Mouse (Mus musculus) limb, embryonic 13.5 days (tissue): ENCODE results near the gene Ehd4. TPM values are rescaled to one million over a fixed set of nuclear protein-coding genes. Genes with fewer than 3 reads are reported as not detected.

Experiments
- ATAC-seq: fragments of 200-750 bp; cut with Nextera tagmentation; 2 replicates; pipeline ENCODE4 v1.8.0; 2017; ENCODE audit warnings: low read depth, moderate number of reproducible peaks, moderate TSS enrichment; ENCODE audit not compliant: low FRiP score
- H3K27ac ChIP-seq: fragments of 300-500 bp; sonication (generic); 2 replicates; pipeline ENCODE4 v1.5.1; 2015; ENCODE audit warnings: inconsistent platforms, mild to moderate bottlenecking, moderate library complexity
- H3K27me3 ChIP-seq: fragments of 300-500 bp; sonication (generic); 2 replicates; pipeline ENCODE4 v1.6.1; 2015; ENCODE audit warnings: mild to moderate bottlenecking, inconsistent platforms
- H3K36me3 ChIP-seq: fragments of 300-500 bp; sonication (generic); 2 replicates; pipeline ENCODE4 v1.6.1; 2015; ENCODE audit warnings: inconsistent platforms, mild to moderate bottlenecking, moderate library complexity
- H3K4me1 ChIP-seq: fragments of 300-500 bp; sonication (generic); 2 replicates; pipeline ENCODE4 v1.6.1; 2015; ENCODE audit warnings: inconsistent platforms
- H3K4me2 ChIP-seq: fragments of 300-500 bp; sonication (generic); replicated peaks from 2 replicates; pipeline ENCODE4 v1.6.1; 2015; ENCODE audit warnings: inconsistent platforms, mild to moderate bottlenecking, moderate library complexity
- H3K4me3 ChIP-seq: fragments of 300-500 bp; sonication (generic); 2 replicates; pipeline ENCODE4 v1.5.1; 2015; ENCODE audit warnings: moderate library complexity, mild to moderate bottlenecking, inconsistent platforms
- H3K9ac ChIP-seq: fragments of 300-500 bp; sonication (generic); 2 replicates; pipeline ENCODE4 v1.6.1; 2015; ENCODE audit warnings: mild to moderate bottlenecking, inconsistent platforms
- H3K9me3 ChIP-seq: fragments of 300-500 bp; sonication (generic); 2 replicates; pipeline ENCODE4 v1.6.1; 2016; ENCODE audit warnings: inconsistent platforms
- WGBS: fragments of 180-500 bp; shearing (Covaris S2); methylation state at CpG from one replicate; pipeline ENCODE4 v1.1.7; 2015; 5-methylcytosine and 5-hydroxymethylcytosine counted together
- polyA plus RNA-seq: library from polyadenylated mRNA; unstranded; fragments of >200 nt; fragmentation: Nextera tagmentation; extraction: Ambion mirVana; gene quantifications from 2 replicates; pipeline ENCODE4 v1.2.1, GENCODE M21; 2015

The Ehd4 gene
- polyA plus RNA-seq, 1 experiment from 2014 or later, result 40.4 TPM

- H3K4me1 ChIP-seq, result peaks cover 21% of the 10 kb centered on the region
- H3K9ac ChIP-seq, result no peak overlapping the region
- H3K27me3 ChIP-seq, result no peaks in the 10 kb centered on the region
- no peaks in the 10 kb centered on the region for H3K9me3 ChIP-seq
- peak; percentile 37; the same call in 1 of the 2 replicates for ATAC-seq
- no peak overlapping the region for H3K27ac ChIP-seq
- H3K4me3 ChIP-seq, result no peak overlapping the region
- 39% methylated on average over 6 of the region's 6 CpGs for WGBS
- no peaks in the 10 kb centered on the region for H3K36me3 ChIP-seq
- H3K4me2 ChIP-seq, result no peak overlapping the region
Measured at GRCm38 (mm10) chr2:120102881-120103280, 51.5 kb downstream of the Ehd4 start.

GRCm38 (mm10) chr2:120102450-120102849 is 52.0 kb downstream of the Ehd4 start:
- ATAC-seq, result peak; percentile 24; the same call in 1 of the 2 replicates
- no peak overlapping the region for H3K4me3 ChIP-seq
- WGBS, result 32% methylated on average over 2 of the region's 2 CpGs
- no peaks in the 10 kb centered on the region for H3K36me3 ChIP-seq
- H3K4me2 ChIP-seq, result no peak overlapping the region
- H3K27me3 ChIP-seq, result no peaks in the 10 kb centered on the region
- H3K4me1 ChIP-seq, result peaks cover 23% of the 10 kb centered on the region
- no peak overlapping the region for H3K9ac ChIP-seq
- no peaks in the 10 kb centered on the region for H3K9me3 ChIP-seq
- H3K27ac ChIP-seq, result no peak overlapping the region

GRCm38 (mm10) chr2:120101961-120102360 is 52.4 kb downstream of the Ehd4 start:
- no peaks in the 10 kb centered on the region for H3K9me3 ChIP-seq
- ATAC-seq, result no peak
- WGBS, result 89% methylated on average over 11 of the region's 11 CpGs
- no peak overlapping the region for H3K9ac ChIP-seq
- H3K27ac ChIP-seq, result no peak overlapping the region
- no peak overlapping the region for H3K4me2 ChIP-seq
- no peaks in the 10 kb centered on the region for H3K36me3 ChIP-seq
- no peaks in the 10 kb centered on the region for H3K27me3 ChIP-seq
- H3K4me3 ChIP-seq, result no peak overlapping the region
- peaks cover 23% of the 10 kb centered on the region for H3K4me1 ChIP-seq

- H3K36me3 ChIP-seq, result no peaks in the 10 kb centered on the region
Measured at GRCm38 (mm10) chr2:120099886-120100285, 54.5 kb downstream of the Ehd4 start.

GRCm38 (mm10) chr2:120099263-120099662 is 55.1 kb downstream of the Ehd4 start:
- Histone ChIP-seq H3K27me3 (no peaks in the 10 kb centered on the region), H3K4me1 (peaks cover 23% of the 10 kb centered on the region), H3K4me3 (no peak overlapping the region), H3K27ac (no peak overlapping the region), H3K36me3 (no peaks in the 10 kb centered on the region), H3K4me2 (no peak overlapping the region), H3K9me3 (no peaks in the 10 kb centered on the region), H3K9ac (no peak overlapping the region)
- ATAC-seq, result no peak
- WGBS, result 83% methylated on average over 4 of the region's 4 CpGs

More at GRCm38 (mm10) chr2:120099886-120100285, 54.5 kb downstream of the Ehd4 start:
- Histone ChIP-seq H3K9me3 (no peaks in the 10 kb centered on the region), H3K4me2 (no peak overlapping the region), H3K27me3 (no peaks in the 10 kb centered on the region), H3K9ac (no peak overlapping the region), H3K4me1 (peaks cover 23% of the 10 kb centered on the region), H3K4me3 (no peak overlapping the region), H3K27ac (0 out of 2 replicates have a peak overlapping the region, but pooled peaks have one; percentile 22)
- 79% methylated on average over 3 of the region's 3 CpGs for WGBS
- ATAC-seq, result no peak

- H3K4me3 ChIP-seq, result no peak overlapping the region
- WGBS, result 54% methylated on average over 8 of the region's 8 CpGs
Measured at GRCm38 (mm10) chr2:120098781-120099202, 55.6 kb downstream of the Ehd4 start.

GRCm38 (mm10) chr2:120097868-120098267 is 56.5 kb downstream of the Ehd4 start:
- H3K4me2 ChIP-seq, result no peak overlapping the region
- no peaks in the 10 kb centered on the region for H3K36me3 ChIP-seq
- H3K27me3 ChIP-seq, result no peaks in the 10 kb centered on the region
- no peaks in the 10 kb centered on the region for H3K9me3 ChIP-seq
- H3K27ac ChIP-seq, result no peak overlapping the region
- H3K4me1 ChIP-seq, result peaks cover 26% of the 10 kb centered on the region
- no peak for ATAC-seq
- no peak overlapping the region for H3K4me3 ChIP-seq
- 85% methylated on average over 8 of the region's 8 CpGs for WGBS
- no peak overlapping the region for H3K9ac ChIP-seq

More at GRCm38 (mm10) chr2:120098781-120099202, 55.6 kb downstream of the Ehd4 start:
- H3K27ac ChIP-seq, result no peak overlapping the region
- no peak for ATAC-seq
- no peak overlapping the region for H3K9ac ChIP-seq
- no peaks in the 10 kb centered on the region for H3K9me3 ChIP-seq
- H3K4me1 ChIP-seq, result peaks cover 25% of the 10 kb centered on the region
- H3K27me3 ChIP-seq, result no peaks in the 10 kb centered on the region
- H3K4me2 ChIP-seq, result no peak overlapping the region
- no peaks in the 10 kb centered on the region for H3K36me3 ChIP-seq

GRCm38 (mm10) chr2:120096711-120097110 is 57.7 kb downstream of the Ehd4 start:
- 93% methylated on average over 6 of the region's 6 CpGs for whole genome bisulfite sequencing
- no peak overlapping the region for H3K4me3 ChIP-seq
- H3K27me3 ChIP-seq, result no peaks in the 10 kb centered on the region
- no peak for ATAC-seq
- H3K27ac ChIP-seq, result no peak overlapping the region
- H3K4me1 ChIP-seq, result peaks cover 19% of the 10 kb centered on the region
- H3K9me3 ChIP-seq, result no peaks in the 10 kb centered on the region
- no peak overlapping the region for H3K4me2 ChIP-seq
- H3K36me3 ChIP-seq, result no peaks in the 10 kb centered on the region
- H3K9ac ChIP-seq, result no peak overlapping the region

- Histone ChIP-seq H3K27me3 (no peaks in the 10 kb centered on the region), H3K4me2 (no peak overlapping the region), H3K9me3 (no peaks in the 10 kb centered on the region), H3K27ac (no peak overlapping the region), H3K36me3 (no peaks in the 10 kb centered on the region), H3K9ac (no peak overlapping the region), H3K4me3 (no peak overlapping the region), H3K4me1 (peaks cover 19% of the 10 kb centered on the region)
- ATAC-seq, result no peak
- WGBS, result 85% methylated on average over 8 of the region's 8 CpGs
Measured at GRCm38 (mm10) chr2:120096191-120096590, 58.2 kb downstream of the Ehd4 start.

GRCm38 (mm10) chr2:120095171-120095570 is 59.2 kb downstream of the Ehd4 start:
- Histone ChIP-seq H3K4me2 (no peak overlapping the region), H3K27me3 (no peaks in the 10 kb centered on the region), H3K27ac (no peak overlapping the region), H3K9ac (no peak overlapping the region), H3K4me1 (peaks cover 19% of the 10 kb centered on the region), H3K4me3 (no peak overlapping the region), H3K9me3 (no peaks in the 10 kb centered on the region), H3K36me3 (no peaks in the 10 kb centered on the region)
- WGBS, result 93% methylated on average over 4 of the region's 4 CpGs
- no peak for ATAC-seq

- no peak overlapping the region for H3K4me3 ChIP-seq
- no peaks in the 10 kb centered on the region for H3K36me3 ChIP-seq
- H3K4me1 ChIP-seq, result peaks cover 16% of the 10 kb centered on the region
- 68% methylated on average over 5 of the region's 5 CpGs for WGBS
- no peak overlapping the region for H3K27ac ChIP-seq
- no peaks in the 10 kb centered on the region for H3K9me3 ChIP-seq
- no peak overlapping the region for H3K4me2 ChIP-seq
- no peaks in the 10 kb centered on the region for H3K27me3 ChIP-seq
- ATAC-seq, result peak; percentile 54; the same call in 1 of the 2 replicates
- H3K9ac ChIP-seq, result no peak overlapping the region
Measured at GRCm38 (mm10) chr2:120093671-120094430, 60.6 kb downstream of the Ehd4 start.

GRCm38 (mm10) chr2:120090979-120091378 is 63.4 kb downstream of the Ehd4 start:
- no peaks in the 10 kb centered on the region for H3K36me3 ChIP-seq
- WGBS, result 79% methylated on average over 17 of the region's 17 CpGs
- no peak overlapping the region for H3K27ac ChIP-seq
- no peaks in the 10 kb centered on the region for H3K27me3 ChIP-seq
- H3K9ac ChIP-seq, result no peak overlapping the region
- H3K4me2 ChIP-seq, result no peak overlapping the region
- H3K4me1 ChIP-seq, result peaks cover 7% of the 10 kb centered on the region; the same call in 1 of the 2 replicates
- no peak for ATAC-seq
- H3K4me3 ChIP-seq, result no peak overlapping the region
- H3K9me3 ChIP-seq, result no peaks in the 10 kb centered on the region

- Histone ChIP-seq H3K36me3 (no peaks in the 10 kb centered on the region), H3K9me3 (no peaks in the 10 kb centered on the region), H3K4me3 (no peak overlapping the region), H3K9ac (no peak overlapping the region), H3K4me2 (no peak overlapping the region), H3K27me3 (no peaks in the 10 kb centered on the region), H3K27ac (no peak overlapping the region), H3K4me1 (no peaks in the 10 kb centered on the region)
- 90% methylated on average over 2 of the region's 2 CpGs for WGBS
- ATAC-seq, result no peak
Measured at GRCm38 (mm10) chr2:120087897-120088296, 66.5 kb downstream of the Ehd4 start.
